Mouse (Mus musculus) kidney, embryonic 14.5 days (tissue): ENCODE data around the gene Ppp1r35. TPM values are rescaled to one million over a fixed set of nuclear protein-coding genes. Genes with fewer than 3 reads are reported as not detected.

Source experiments
- ATAC-seq: fragments of 200-750 bp; cut with Nextera tagmentation; 2 replicates; pipeline ENCODE4 v1.8.0; 2017; ENCODE audit warnings: moderate number of reproducible peaks, mild to moderate bottlenecking, moderate TSS enrichment, moderate library complexity; ENCODE audit not compliant: low FRiP score, low TSS enrichment
- H3K27ac ChIP-seq: fragments of 300-500 bp; sonication (generic); 2 replicates; pipeline ENCODE4 v1.5.1; 2014; ENCODE audit warnings: low read depth, mild to moderate bottlenecking, low read length, moderate library complexity, mixed read lengths
- H3K27me3 ChIP-seq: fragments of 300-500 bp; sonication (generic); 2 replicates; pipeline ENCODE4 v1.6.1; 2014; ENCODE audit warnings: mild to moderate bottlenecking, low read length; ENCODE audit not compliant: control insufficient read depth, insufficient read depth
- H3K36me3 ChIP-seq: fragments of 300-500 bp; sonication (generic); 2 replicates; pipeline ENCODE4 v1.6.1; 2014; ENCODE audit warnings: low read length, mixed read lengths; ENCODE audit not compliant: control insufficient read depth, insufficient read depth
- H3K4me1 ChIP-seq: fragments of 300-500 bp; sonication (generic); 2 replicates; pipeline ENCODE4 v1.6.1; 2014; ENCODE audit warnings: low read length, mixed read lengths; ENCODE audit not compliant: control insufficient read depth, insufficient read depth
- H3K4me2 ChIP-seq: fragments of 300-500 bp; sonication (generic); replicated peaks from 2 replicates; pipeline ENCODE4 v1.6.1; 2014; ENCODE audit warnings: low read depth, mild to moderate bottlenecking, low read length
- H3K4me3 ChIP-seq: fragments of 300-500 bp; sonication (generic); 2 replicates; pipeline ENCODE4 v1.5.1; 2014; ENCODE audit warnings: mild to moderate bottlenecking, low read length
- H3K9ac ChIP-seq: fragments of 300-500 bp; sonication (generic); 2 replicates; pipeline ENCODE4 v1.6.1; 2014; ENCODE audit warnings: low read depth, mild to moderate bottlenecking, low read length, moderate library complexity
- H3K9me3 ChIP-seq: fragments of 300-500 bp; sonication (generic); 2 replicates; pipeline ENCODE4 v1.6.1; 2016; ENCODE audit warnings: low read length; ENCODE audit not compliant: control insufficient read depth
- WGBS: fragments of 180-500 bp; shearing (Covaris S2); extraction: QIAGEN DNeasy Blood & Tissue Kit; methylation state at CpG from one replicate; pipeline ENCODE4 v1.1.7; 2014; 5-methylcytosine and 5-hydroxymethylcytosine counted together
- polyA plus RNA-seq: library from polyadenylated mRNA; unstranded; fragments of >200 nt; fragmentation: Nextera tagmentation; extraction: Ambion mirVana; gene quantifications from 2 replicates; pipeline ENCODE4 v1.2.1, GENCODE M21; 2014

Gene Ppp1r35
- polyA plus RNA-seq, 1 experiment from 2014 or later, result 41.6 TPM

GRCm38 (mm10) chr5:137757887-137758286, 20.8 kb upstream of the Ppp1r35 start:
- no peaks in the 10 kb centered on the region for H3K27me3 ChIP-seq
- no peaks in the 10 kb centered on the region for H3K9me3 ChIP-seq
- peaks cover 45% of the 10 kb centered on the region for H3K36me3 ChIP-seq
- H3K9ac ChIP-seq, result no peak overlapping the region
- H3K4me2 ChIP-seq, result no peak overlapping the region
- ATAC-seq, result no peak
- 90% methylated on average over 6 of the region's 6 CpGs for whole genome bisulfite sequencing
- no peak overlapping the region for H3K4me3 ChIP-seq
- 0 out of 2 replicates have a peak, but pooled peaks cover 3% of the 10 kb centered on the region for H3K4me1 ChIP-seq
- no peak overlapping the region for H3K27ac ChIP-seq

- Histone ChIP-seq H3K36me3 (peaks cover 33% of the 10 kb centered on the region), H3K4me2 (no peak overlapping the region), H3K4me1 (0 out of 2 replicates have a peak, but pooled peaks cover 3% of the 10 kb centered on the region), H3K27me3 (no peaks in the 10 kb centered on the region), H3K9me3 (no peaks in the 10 kb centered on the region), H3K4me3 (no peak overlapping the region), H3K27ac (no peak overlapping the region), H3K9ac (no peak overlapping the region)
- 94% methylated on average over 19 of the region's 19 CpGs for WGBS
- no peak for ATAC-seq
Observed at GRCm38 (mm10) chr5:137758921-137759534, 19.6 kb upstream of the Ppp1r35 start.

- ATAC-seq, result peak; percentile 78
- H3K4me2 ChIP-seq, result no peak overlapping the region
- no peak overlapping the region for H3K4me3 ChIP-seq
- H3K9me3 ChIP-seq, result no peaks in the 10 kb centered on the region
- H3K4me1 ChIP-seq, result 0 out of 2 replicates have a peak, but pooled peaks cover 3% of the 10 kb centered on the region
- H3K27ac ChIP-seq, result no peak overlapping the region
- H3K36me3 ChIP-seq, result peaks cover 31% of the 10 kb centered on the region
- H3K9ac ChIP-seq, result 0 out of 2 replicates have a peak overlapping the region, but pooled peaks have one; percentile 8
- WGBS, result 42% methylated on average over 4 of the region's 4 CpGs
- no peaks in the 10 kb centered on the region for H3K27me3 ChIP-seq
Observed at GRCm38 (mm10) chr5:137759971-137760412, 18.7 kb upstream of the Ppp1r35 start.

GRCm38 (mm10) chr5:137764609-137765340, 13.9 kb upstream of the Ppp1r35 start:
- Histone ChIP-seq H3K27me3 (no peaks in the 10 kb centered on the region), H3K36me3 (no peaks in the 10 kb centered on the region), H3K4me3 (no peak overlapping the region), H3K9ac (no peak overlapping the region), H3K27ac (no peak overlapping the region), H3K4me2 (no peak overlapping the region), H3K9me3 (no peaks in the 10 kb centered on the region; the same call in 1 of the 2 replicates), H3K4me1 (no peaks in the 10 kb centered on the region)
- ATAC-seq, result no peak
- 64% methylated on average over 9 of the region's 9 CpGs for WGBS

- no peak for ATAC-seq
- H3K9ac ChIP-seq, result no peak overlapping the region
- H3K4me1 ChIP-seq, result no peaks in the 10 kb centered on the region
- no peak overlapping the region for H3K27ac ChIP-seq
- no peaks in the 10 kb centered on the region; the same call in 1 of the 2 replicates for H3K9me3 ChIP-seq
- H3K4me2 ChIP-seq, result no peak overlapping the region
- H3K36me3 ChIP-seq, result no peaks in the 10 kb centered on the region
- 65% methylated on average over 3 of the region's 3 CpGs for WGBS
- H3K4me3 ChIP-seq, result no peak overlapping the region
- H3K27me3 ChIP-seq, result no peaks in the 10 kb centered on the region
Observed at GRCm38 (mm10) chr5:137766270-137766669, 12.4 kb upstream of the Ppp1r35 start.

GRCm38 (mm10) chr5:137768475-137768874, 10.2 kb upstream of the Ppp1r35 start:
- Histone ChIP-seq H3K9ac (no peak overlapping the region), H3K36me3 (no peaks in the 10 kb centered on the region), H3K4me2 (no peak overlapping the region), H3K4me1 (no peaks in the 10 kb centered on the region), H3K27me3 (no peaks in the 10 kb centered on the region), H3K9me3 (no peaks in the 10 kb centered on the region; the same call in 1 of the 2 replicates), H3K4me3 (no peak overlapping the region), H3K27ac (no peak overlapping the region)
- 79% methylated on average over 1 of the region's 1 CpGs for WGBS
- ATAC-seq, result no peak

- Histone ChIP-seq H3K27me3 (no peaks in the 10 kb centered on the region), H3K4me3 (no peak overlapping the region), H3K4me1 (no peaks in the 10 kb centered on the region), H3K9me3 (no peaks in the 10 kb centered on the region; the same call in 1 of the 2 replicates), H3K27ac (no peak overlapping the region), H3K9ac (no peak overlapping the region), H3K36me3 (no peaks in the 10 kb centered on the region), H3K4me2 (no peak overlapping the region)
- ATAC-seq, result no peak
- 55% methylated on average over 2 of the region's 2 CpGs for WGBS
Observed at GRCm38 (mm10) chr5:137770709-137771108, 7.9 kb upstream of the Ppp1r35 start.

- Histone ChIP-seq H3K4me2 (no peak overlapping the region), H3K4me1 (no peaks in the 10 kb centered on the region), H3K9ac (no peak overlapping the region), H3K9me3 (no peaks in the 10 kb centered on the region), H3K4me3 (no peak overlapping the region), H3K27ac (no peak overlapping the region), H3K27me3 (no peaks in the 10 kb centered on the region), H3K36me3 (no peaks in the 10 kb centered on the region)
- no peak for ATAC-seq
Observed at GRCm38 (mm10) chr5:137772755-137773154, 5.9 kb upstream of the Ppp1r35 start.
